Mouse (Mus musculus) embryonic facial prominence, embryonic 14.5 days (tissue): Measurements from ENCODE around the gene Plekhj1. TPM values are rescaled to one million over a fixed set of nuclear protein-coding genes. Genes with fewer than 3 reads are reported as not detected.

Source experiments
- ATAC-seq: fragments of 200-750 bp; cut with Nextera tagmentation; 2 replicates; pipeline ENCODE4 v1.8.0; 2017; ENCODE audit warnings: low read depth, moderate number of reproducible peaks, moderate TSS enrichment
- DNase-seq: peaks from one replicate; pipeline ENCODE4 v3.0.0-alpha.2; 2015; ENCODE audit warnings: low spot score
- H3K27ac ChIP-seq: fragments of 300-500 bp; sonication (generic); replicated peaks from 2 replicates; pipeline ENCODE4 v1.5.1; 2014; ENCODE audit warnings: low read depth, mild to moderate bottlenecking, low read length, moderate library complexity
- H3K27me3 ChIP-seq: fragments of 300-500 bp; sonication (generic); replicated peaks from 2 replicates; pipeline ENCODE4 v1.6.1; 2014; ENCODE audit warnings: low read length; ENCODE audit not compliant: control insufficient read depth, insufficient read depth
- H3K36me3 ChIP-seq: fragments of 300-500 bp; sonication (generic); 2 replicates; pipeline ENCODE4 v1.6.1; 2014; ENCODE audit warnings: low read length, mixed read lengths; ENCODE audit not compliant: control insufficient read depth, insufficient read depth
- H3K4me1 ChIP-seq: fragments of 300-500 bp; sonication (generic); 2 replicates; pipeline ENCODE4 v1.6.1; 2014; ENCODE audit warnings: antibody characterized with exemption, low read length; ENCODE audit not compliant: control insufficient read depth, insufficient read depth
- H3K4me2 ChIP-seq: fragments of 300-500 bp; sonication (generic); 2 replicates; pipeline ENCODE4 v1.6.1; 2014; ENCODE audit warnings: low read depth, mild to moderate bottlenecking, low read length, moderate library complexity, mixed read lengths
- H3K4me3 ChIP-seq: fragments of 300-500 bp; sonication (generic); 2 replicates; pipeline ENCODE4 v1.5.1; 2014; ENCODE audit warnings: low read depth, mild to moderate bottlenecking, low read length
- H3K9ac ChIP-seq: fragments of 300-500 bp; sonication (generic); 2 replicates; pipeline ENCODE4 v1.6.1; 2014; ENCODE audit warnings: low read depth, mild to moderate bottlenecking, low read length, moderate library complexity, mixed read lengths
- H3K9me3 ChIP-seq: fragments of 300-500 bp; sonication (generic); 2 replicates; pipeline ENCODE4 v1.6.1; 2016; ENCODE audit warnings: low read length; ENCODE audit not compliant: control insufficient read depth
- WGBS: fragments of 180-500 bp; shearing (Covaris S2); extraction: QIAGEN DNeasy Blood & Tissue Kit; methylation state at CpG from one replicate; pipeline ENCODE4 v1.1.7; 2014; 5-methylcytosine and 5-hydroxymethylcytosine counted together
- polyA plus RNA-seq: library from polyadenylated mRNA; unstranded; fragments of >200 nt; fragmentation: Nextera tagmentation; extraction: Ambion mirVana; gene quantifications from 2 replicates; pipeline ENCODE4 v1.2.1, GENCODE M21; 2014

Plekhj1 gene
- polyA plus RNA-seq, 1 experiment from 2014 or later = 102 TPM

DNA sequence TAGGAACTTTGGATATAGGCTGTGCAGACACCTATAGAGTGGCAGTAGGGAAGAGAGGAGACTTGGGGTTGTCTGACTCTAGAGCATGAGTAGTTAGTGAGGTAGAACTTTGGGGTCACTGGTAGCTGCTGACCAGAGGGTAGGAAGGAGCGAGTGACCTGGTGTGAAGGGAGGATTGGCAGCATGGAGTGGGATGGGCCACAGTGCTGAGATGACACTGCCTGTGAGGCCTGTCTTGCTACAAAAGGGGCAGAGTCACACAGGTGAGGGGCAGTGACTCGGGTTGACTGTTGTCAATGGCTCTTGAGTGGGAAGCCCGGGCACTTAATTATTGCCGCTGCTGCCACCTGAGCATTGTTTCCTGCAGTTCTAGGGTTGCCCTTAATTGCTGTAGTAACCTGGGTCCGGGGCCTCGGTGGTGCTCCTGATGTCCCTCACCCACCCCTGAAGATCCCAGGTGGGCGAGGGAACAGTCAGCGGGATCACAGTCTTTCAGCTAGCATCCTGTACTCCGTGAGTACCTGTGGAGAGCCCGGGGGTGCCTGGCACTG lies 29.5 kb upstream of the Plekhj1 start:
- Histone ChIP-seq H3K9me3 (no peaks in the 10 kb centered on the region), H3K4me1 (peaks cover 7% of the 10 kb centered on the region; the same call in 1 of the 2 replicates), H3K36me3 (peaks cover 23% of the 10 kb centered on the region), H3K27ac (no peak overlapping the region), H3K9ac (peak overlapping the region; percentile 94), H3K4me2 (peak overlapping the region; percentile 86), H3K27me3 (no peaks in the 10 kb centered on the region), H3K4me3 (peak overlapping the region; percentile 81)
- WGBS = 67% methylated on average over 10 of the region's 10 CpGs
- no peak for ATAC-seq
- no peak for DNase-seq

DNA sequence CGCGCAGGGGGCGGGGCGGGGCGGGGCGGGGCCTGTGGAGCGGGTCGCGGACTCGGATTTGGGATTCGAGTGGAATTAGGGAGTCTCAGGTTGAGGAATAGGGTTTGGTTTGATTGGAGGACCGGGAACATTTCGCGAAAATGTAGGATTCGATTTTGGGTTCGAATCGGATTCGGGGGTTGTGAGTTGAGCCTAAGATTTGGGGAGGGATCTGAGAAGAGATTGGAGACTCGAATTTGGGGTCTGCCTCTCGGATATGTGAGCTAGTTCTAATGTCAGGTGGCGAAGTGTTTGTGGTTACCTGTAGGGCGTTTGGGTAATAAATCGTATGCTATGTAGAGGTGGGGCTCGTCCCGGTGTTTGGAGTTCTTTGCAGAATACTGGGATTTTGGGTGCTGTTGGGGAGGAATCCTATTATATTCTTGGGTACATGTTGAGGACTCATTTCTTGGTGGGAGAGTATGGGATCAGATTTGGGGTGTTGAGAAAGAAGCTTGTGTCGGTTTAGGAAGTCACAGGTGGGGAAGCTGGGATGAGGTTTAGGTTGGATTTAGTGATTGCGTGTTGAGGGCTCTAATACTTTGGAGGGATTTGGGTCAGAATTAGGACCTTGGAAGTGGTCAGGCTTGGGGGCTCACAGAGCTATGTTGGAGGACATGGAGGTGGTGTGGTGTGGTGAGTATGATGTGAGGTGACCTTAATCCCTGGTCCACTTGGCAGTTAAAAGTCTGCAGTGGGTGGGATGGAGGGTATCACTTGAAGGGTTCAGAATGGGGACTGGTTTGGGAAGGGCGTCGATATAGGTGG lies 28.8 kb upstream of the Plekhj1 start:
- WGBS = 8% methylated on average over 26 of the region's 29 CpGs
- no peaks in the 10 kb centered on the region for H3K9me3 ChIP-seq
- peak overlapping the region; percentile 86 for H3K4me2 ChIP-seq
- DNase-seq (no peak), ATAC-seq (no peak)
- H3K36me3 ChIP-seq = peaks cover 23% of the 10 kb centered on the region
- no peaks in the 10 kb centered on the region for H3K27me3 ChIP-seq
- H3K4me3 ChIP-seq = peak overlapping the region; percentile 81
- H3K9ac ChIP-seq = peak overlapping the region; percentile 94
- H3K27ac ChIP-seq = peak overlapping the region; percentile 91
- H3K4me1 ChIP-seq = peaks cover 7% of the 10 kb centered on the region; the same call in 1 of the 2 replicates

DNA sequence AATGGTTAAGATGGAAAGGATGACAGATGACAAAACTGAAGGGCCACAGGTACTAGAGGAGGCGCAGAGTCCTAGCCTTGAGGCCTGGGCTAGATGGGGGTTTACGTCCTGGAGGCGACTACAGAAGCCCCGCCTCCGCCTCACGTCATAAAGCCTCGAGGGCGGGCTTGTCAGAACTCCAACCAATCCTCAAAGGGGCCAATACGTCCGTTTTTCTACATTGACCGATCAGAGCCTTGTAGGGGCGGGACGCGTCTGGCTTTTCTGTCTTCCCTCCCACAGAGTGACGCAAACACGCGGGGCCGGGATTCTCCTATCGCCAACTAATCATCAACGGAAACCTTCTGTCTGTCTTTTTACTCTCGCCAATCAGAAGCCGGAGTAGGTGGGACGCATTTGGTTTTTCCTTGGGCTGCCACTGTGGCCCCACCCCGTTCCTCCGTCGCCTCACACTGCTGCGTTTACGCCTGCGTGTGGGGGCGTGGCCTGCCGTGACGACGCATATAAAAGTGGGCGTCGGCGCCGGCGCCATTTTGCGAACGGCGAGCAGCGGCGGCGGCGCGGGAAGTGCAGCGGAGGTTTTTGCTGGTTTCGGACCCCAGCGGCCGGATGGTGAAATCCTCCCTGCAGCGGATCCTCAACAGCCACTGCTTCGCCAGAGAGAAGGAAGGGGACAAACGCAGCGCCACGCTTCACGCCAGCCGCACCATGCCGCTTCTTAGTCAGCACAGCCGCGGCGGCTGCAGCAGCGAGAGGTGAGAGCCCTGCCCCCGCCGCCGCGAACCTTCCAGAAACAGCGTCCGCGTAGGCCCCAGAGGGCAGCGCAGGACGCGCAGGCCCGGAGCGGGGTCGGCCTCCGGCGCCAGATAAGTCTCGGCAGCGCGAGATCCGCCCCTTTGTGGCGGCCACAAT lies 28.0 kb upstream of the Plekhj1 start, which contains the start of gene Oaz1:
Oaz1 (plus strand) TSS at position 506 of the 912 bp plus-strand sequence.
- peaks cover 23% of the 10 kb centered on the region for H3K36me3 ChIP-seq
- DNase-seq (peak; percentile 100), ATAC-seq (peak; percentile 98)
- under 1% methylated on average over 70 of the region's 82 CpGs for WGBS
- H3K27ac ChIP-seq = peak within 1 kb of the TSS; percentile 91
- H3K4me1 ChIP-seq = peaks cover 7% of the 10 kb centered on the region; the same call in 1 of the 2 replicates
- H3K4me3 ChIP-seq = peak within 1 kb of the TSS; percentile 81
- H3K27me3 ChIP-seq = no peaks in the 10 kb centered on the region
- H3K4me2 ChIP-seq = peak within 1 kb of the TSS; percentile 86
- H3K9ac ChIP-seq = peak within 1 kb of the TSS; percentile 94
- no peaks in the 10 kb centered on the region for H3K9me3 ChIP-seq

DNA sequence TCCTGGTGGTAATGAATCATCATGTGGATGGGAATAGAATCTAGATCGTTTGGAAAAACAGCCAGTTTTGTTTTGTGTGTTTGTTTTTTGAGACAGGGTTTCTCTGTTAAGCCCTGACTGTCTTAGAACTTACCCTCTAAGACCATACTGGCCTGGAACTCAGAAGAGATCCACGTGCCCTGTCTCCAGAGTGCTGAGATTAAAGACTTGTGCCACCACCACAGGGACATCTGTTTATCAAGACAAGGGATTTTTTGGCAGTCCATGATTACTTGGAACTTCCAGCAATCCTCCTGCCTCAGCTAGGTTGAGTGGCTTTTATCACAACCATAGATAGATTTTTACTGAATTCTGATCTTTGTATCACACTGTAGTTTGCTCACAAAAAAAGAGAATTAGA lies 26.4 kb upstream of the Plekhj1 start:
- DNase-seq (no peak), ATAC-seq (no peak)
- H3K4me1 ChIP-seq = peaks cover 7% of the 10 kb centered on the region; the same call in 1 of the 2 replicates
- H3K9me3 ChIP-seq = no peaks in the 10 kb centered on the region
- no peak overlapping the region for H3K9ac ChIP-seq
- no peaks in the 10 kb centered on the region for H3K27me3 ChIP-seq
- no peak overlapping the region for H3K4me2 ChIP-seq
- no peak overlapping the region for H3K27ac ChIP-seq
- 66% methylated on average over 2 of the region's 2 CpGs for WGBS
- no peak overlapping the region for H3K4me3 ChIP-seq
- H3K36me3 ChIP-seq = peaks cover 14% of the 10 kb centered on the region

DNA sequence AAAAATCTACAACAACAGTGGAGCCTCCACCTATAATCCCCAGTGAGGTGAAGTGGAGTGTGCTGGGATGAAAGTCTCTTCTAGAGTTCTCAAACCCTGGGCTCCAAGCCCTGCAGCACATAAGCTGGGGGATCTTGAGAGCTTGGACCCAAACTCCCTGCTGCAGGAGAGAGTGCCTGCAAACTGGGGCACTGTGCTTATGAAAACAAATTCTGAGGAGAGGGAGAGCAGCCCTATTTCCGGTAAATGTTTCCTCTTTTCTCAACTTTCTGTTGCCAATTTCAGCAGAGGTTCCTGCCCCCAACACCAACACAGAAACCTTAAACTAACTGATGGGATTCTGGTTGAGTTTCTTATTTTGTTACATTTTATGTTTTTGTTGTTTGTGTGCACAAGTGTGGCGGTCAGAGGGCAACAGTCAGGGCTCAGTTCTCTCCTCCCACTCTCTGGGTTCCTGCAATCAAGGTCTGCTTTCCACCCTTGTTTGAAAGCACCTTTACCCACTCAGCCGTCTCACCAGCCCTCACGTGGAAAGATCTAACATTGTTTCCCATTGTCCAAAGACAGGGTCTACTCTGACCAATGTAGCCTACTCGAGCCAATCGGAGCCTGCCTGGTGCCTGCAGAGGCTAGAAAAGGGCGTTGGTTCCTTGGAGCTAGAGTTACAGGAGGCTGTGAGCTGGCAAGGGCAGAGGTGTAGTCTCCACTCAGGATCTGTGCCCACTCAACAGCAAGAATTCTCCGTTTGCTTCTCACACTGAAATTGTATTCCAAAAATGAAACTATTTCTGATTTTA lies 25.6 kb upstream of the Plekhj1 start:
- ATAC-seq = no peak
- 60% methylated on average over 8 of the region's 8 CpGs for WGBS

DNA sequence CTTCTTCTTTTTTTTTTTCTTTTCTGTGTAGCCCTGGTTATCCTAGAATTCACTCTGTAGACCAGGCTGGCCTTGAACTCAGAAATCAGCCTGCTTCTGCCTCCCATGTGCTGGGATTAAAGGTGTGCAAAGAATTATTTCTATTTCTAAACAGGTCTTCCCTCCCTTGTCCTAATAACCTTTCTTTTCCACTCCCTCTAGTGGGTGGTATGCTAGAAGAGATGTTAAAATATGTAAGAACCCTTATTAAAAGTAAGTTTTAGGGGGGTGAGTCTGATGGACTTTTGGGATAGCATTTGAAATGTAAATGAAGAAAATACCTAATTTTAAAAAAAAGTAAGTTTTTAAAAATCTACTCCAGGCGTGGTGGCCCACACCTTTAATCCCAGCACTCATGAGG lies 24.9 kb upstream of the Plekhj1 start:
- Histone ChIP-seq H3K36me3 (peaks cover under 1% of the 10 kb centered on the region; the same call in 1 of the 2 replicates), H3K27me3 (no peaks in the 10 kb centered on the region), H3K4me1 (peaks cover 7% of the 10 kb centered on the region; the same call in 1 of the 2 replicates), H3K9me3 (no peaks in the 10 kb centered on the region), H3K9ac (no peak overlapping the region), H3K4me2 (no peak overlapping the region), H3K4me3 (no peak overlapping the region), H3K27ac (no peak overlapping the region)
- no peak for DNase-seq
- WGBS = 85% methylated on average over 1 of the region's 1 CpGs
- no peak for ATAC-seq

More for the DNA sequence above, 25.6 kb upstream of the Plekhj1 start:
- no peak overlapping the region for H3K27ac ChIP-seq
- DNase-seq = no peak
- 0 out of 2 replicates have a peak overlapping the region, but pooled peaks have one; percentile 2 for H3K9ac ChIP-seq
- H3K36me3 ChIP-seq = peaks cover 6% of the 10 kb centered on the region
- H3K4me1 ChIP-seq = peaks cover 7% of the 10 kb centered on the region; the same call in 1 of the 2 replicates
- no peak overlapping the region for H3K4me2 ChIP-seq
- H3K9me3 ChIP-seq = no peaks in the 10 kb centered on the region
- no peaks in the 10 kb centered on the region for H3K27me3 ChIP-seq
- H3K4me3 ChIP-seq = no peak overlapping the region

DNA sequence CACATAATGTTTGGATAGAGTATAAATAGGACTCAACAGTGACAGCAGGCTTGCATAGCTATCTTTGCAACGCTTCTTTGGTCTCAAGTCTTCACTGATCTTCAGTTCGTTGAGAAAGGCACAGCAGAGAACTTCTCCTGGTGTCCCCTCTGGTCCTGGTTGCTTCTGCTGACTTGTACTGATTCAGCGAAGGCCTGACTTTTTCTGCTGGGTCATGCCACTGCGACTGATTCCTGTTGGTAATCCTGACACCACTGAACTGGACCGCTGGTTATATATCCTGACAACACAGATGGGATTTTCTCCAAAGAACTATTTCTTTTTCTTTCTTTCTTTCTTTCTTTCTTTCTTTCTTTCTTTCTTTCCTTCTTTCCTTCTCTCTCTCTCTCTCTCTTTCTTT lies 24.1 kb upstream of the Plekhj1 start:
- H3K36me3 ChIP-seq = no peaks in the 10 kb centered on the region
- H3K27ac ChIP-seq = no peak overlapping the region
- ATAC-seq (no peak), DNase-seq (no peak)
- no peak overlapping the region for H3K9ac ChIP-seq
- H3K4me2 ChIP-seq = no peak overlapping the region
- 0 out of 2 replicates have a peak, but pooled peaks cover under 1% of the 10 kb centered on the region for H3K4me1 ChIP-seq
- H3K4me3 ChIP-seq = no peak overlapping the region
- WGBS = 84% methylated on average over 5 of the region's 5 CpGs
- H3K27me3 ChIP-seq = no peaks in the 10 kb centered on the region
- no peaks in the 10 kb centered on the region for H3K9me3 ChIP-seq
